Mouse (Mus musculus) kidney, adult 2 months (tissue): ENCODE data around the gene Gm26741. TPM values are rescaled to one million over a fixed set of nuclear protein-coding genes. Genes with fewer than 3 reads are reported as not detected.

ENCODE experiments used
- DNase-seq: peaks from one replicate; pipeline ENCODE4 v3.0.0; 2021
- H3K27ac ChIP-seq: fragments of 200-500 bp; 2 replicates; pipeline ENCODE4 v1.5.1; 2012; ENCODE audit warnings: low read depth, low read length, control low read depth, inconsistent platforms; ENCODE audit not compliant: insufficient read depth
- H3K27me3 ChIP-seq: fragments of 200-500 bp; replicated peaks from 2 replicates; pipeline ENCODE4 v1.6.1; 2012; ENCODE audit warnings: mild to moderate bottlenecking, moderate library complexity, low read length, inconsistent platforms; ENCODE audit not compliant: control insufficient read depth, insufficient read depth
- H3K36me3 ChIP-seq: fragments of 200-500 bp; 2 replicates; pipeline ENCODE4 v1.6.1; 2012; ENCODE audit warnings: mild to moderate bottlenecking, moderate library complexity, low read length, inconsistent platforms; ENCODE audit not compliant: control insufficient read depth, insufficient read depth
- H3K4me1 ChIP-seq: fragments of 200-500 bp; 2 replicates; pipeline ENCODE4 v1.6.1; 2011; ENCODE audit warnings: low read length; ENCODE audit not compliant: control insufficient read depth, insufficient read depth
- H3K4me3 ChIP-seq: fragments of 200-500 bp; 2 replicates; pipeline ENCODE4 v1.5.1; 2011; ENCODE audit warnings: mild to moderate bottlenecking, low read depth, low read length, control low read depth; ENCODE audit not compliant: insufficient read depth
- CTCF ChIP-seq: fragments of 200-500 bp; conservative IDR thresholded peaks from 2 replicates; pipeline ENCODE4 v1.5.1; 2011; ENCODE audit warnings: low read depth, mild to moderate bottlenecking, control low read depth, low read length, moderate library complexity, mixed read lengths; ENCODE audit not compliant: insufficient read depth, insufficient read length
- POLR2A ChIP-seq: fragments of 200-500 bp; IDR thresholded peaks from one replicate; pipeline ENCODE4 v1.6.1; 2011; ENCODE audit warnings: low read depth, low read length, control low read depth
- WGBS: fragments of 180-500 bp; shearing (Covaris S2); methylation state at CpG from one replicate; pipeline ENCODE4 v1.1.7; 2018; 5-methylcytosine and 5-hydroxymethylcytosine counted together
- polyA plus RNA-seq: library from polyadenylated mRNA; depleted of rRNA; stranded (reverse); fragments of >200 nt; gene quantifications from 2 replicates; pipeline ENCODE4 v1.2.3, GENCODE M21; 2012

Gene Gm26741
- polyA plus RNA-seq, 1 experiment, result not detected

- TF ChIP-seq POLR2A, result no peak
- no peak for TF ChIP-seq CTCF
- peak within 1 kb of the TSS; percentile 54 for H3K27ac ChIP-seq
- peak within 1 kb of the TSS; percentile 40; the same call in 1 of the 2 replicates for H3K4me3 ChIP-seq
These were observed 30.4 kb downstream of the Gm26741 start, which contains the start of gene Nepn for GRCm38 (mm10) chr10:52388922-52389430. Nepn (plus strand) TSS chr10:52388972.

GRCm38 (mm10) chr10:52389438-52389837, 30.9 kb downstream of the Gm26741 start:
- Histone ChIP-seq H3K27me3 (no peaks in the 10 kb centered on the region), H3K4me3 (no peak overlapping the region), H3K27ac (peak overlapping the region; percentile 54), H3K36me3 (no peaks in the 10 kb centered on the region), H3K4me1 (peaks cover 9% of the 10 kb centered on the region; the same call in 1 of the 2 replicates)
- TF ChIP-seq POLR2A (no peak), CTCF (no peak)
- WGBS, result 40% methylated on average over 3 of the region's 3 CpGs
- no peak for DNase-seq

More at GRCm38 (mm10) chr10:52388922-52389430, 30.4 kb downstream of the Gm26741 start, which contains the start of gene Nepn:
- no peaks in the 10 kb centered on the region for H3K27me3 ChIP-seq
- H3K4me1 ChIP-seq, result peaks cover 9% of the 10 kb centered on the region; the same call in 1 of the 2 replicates
- no peak for DNase-seq
- WGBS, result 58% methylated on average over 5 of the region's 5 CpGs
- H3K36me3 ChIP-seq, result no peaks in the 10 kb centered on the region

- no peak for TF ChIP-seq CTCF
- no peak for DNase-seq
- Histone ChIP-seq H3K27me3 (no peaks in the 10 kb centered on the region), H3K27ac (peak overlapping the region; percentile 59; the same call in 1 of the 2 replicates), H3K4me3 (no peak overlapping the region), H3K36me3 (no peaks in the 10 kb centered on the region), H3K4me1 (peaks cover 5% of the 10 kb centered on the region; the same call in 1 of the 2 replicates)
- 72% methylated on average over 2 of the region's 2 CpGs for WGBS
These were observed 32.6 kb downstream of the Gm26741 start for GRCm38 (mm10) chr10:52391208-52391607.

- TF ChIP-seq POLR2A (no peak), CTCF (no peak)
- WGBS, result 59% methylated on average over 3 of the region's 3 CpGs
- DNase-seq, result peak; percentile 90
- peak overlapping the region; percentile 77; the same call in 1 of the 2 replicates for H3K27ac ChIP-seq
- H3K4me3 ChIP-seq, result no peak overlapping the region
- H3K4me1 ChIP-seq, result peaks cover 3% of the 10 kb centered on the region; the same call in 1 of the 2 replicates
- no peaks in the 10 kb centered on the region for H3K36me3 ChIP-seq
- H3K27me3 ChIP-seq, result no peaks in the 10 kb centered on the region
These were observed 38.1 kb downstream of the Gm26741 start for GRCm38 (mm10) chr10:52396647-52397046.

- H3K4me1 ChIP-seq, result peaks cover 3% of the 10 kb centered on the region; the same call in 1 of the 2 replicates
- 80% methylated on average over 2 of the region's 2 CpGs for WGBS
- no peak for DNase-seq
These were observed 40.1 kb downstream of the Gm26741 start for GRCm38 (mm10) chr10:52398715-52399114.

GRCm38 (mm10) chr10:52399722-52400121, 41.2 kb downstream of the Gm26741 start:
- H3K27ac ChIP-seq, result no peak overlapping the region
- peaks cover 3% of the 10 kb centered on the region; the same call in 1 of the 2 replicates for H3K4me1 ChIP-seq
- H3K4me3 ChIP-seq, result no peak overlapping the region
- WGBS, result 65% methylated on average over 3 of the region's 3 CpGs
- no peak for DNase-seq
- TF ChIP-seq POLR2A, result no peak
- TF ChIP-seq CTCF, result no peak
- H3K27me3 ChIP-seq, result no peaks in the 10 kb centered on the region
- no peaks in the 10 kb centered on the region for H3K36me3 ChIP-seq

More at GRCm38 (mm10) chr10:52398715-52399114, 40.1 kb downstream of the Gm26741 start:
- TF ChIP-seq CTCF (no peak), POLR2A (no peak)
- H3K27me3 ChIP-seq, result no peaks in the 10 kb centered on the region
- H3K36me3 ChIP-seq, result no peaks in the 10 kb centered on the region
- H3K27ac ChIP-seq, result no peak overlapping the region
- H3K4me3 ChIP-seq, result no peak overlapping the region

- Histone ChIP-seq H3K27ac (peak overlapping the region; percentile 3; the same call in 1 of the 2 replicates), H3K4me1 (peaks cover 10% of the 10 kb centered on the region), H3K36me3 (no peaks in the 10 kb centered on the region), H3K27me3 (no peaks in the 10 kb centered on the region), H3K4me3 (no peak overlapping the region)
- WGBS, result 92% methylated on average over 13 of the region's 13 CpGs
- no peak for DNase-seq
- no peak for TF ChIP-seq POLR2A
- no peak for TF ChIP-seq CTCF
These were observed 46.6 kb downstream of the Gm26741 start for GRCm38 (mm10) chr10:52405160-52405559.
